Mouse (Mus musculus) midbrain, embryonic 14.5 days (tissue): ENCODE measurements around the gene Drap1. TPM values are rescaled to one million over a fixed set of nuclear protein-coding genes. Genes with fewer than 3 reads are reported as not detected.

Experiments used
- ATAC-seq: fragments of 200-750 bp; cut with Nextera tagmentation; 2 replicates; pipeline ENCODE4 v1.8.0; 2017; ENCODE audit warnings: moderate number of reproducible peaks, moderate library complexity; ENCODE audit not compliant: low FRiP score, low TSS enrichment
- DNase-seq: peaks from one replicate; pipeline ENCODE4 v3.0.0-alpha.2; 2015
- H3K27ac ChIP-seq: fragments of 300-500 bp; sonication (generic); replicated peaks from 2 replicates; pipeline ENCODE4 v1.5.1; 2014; ENCODE audit warnings: mild to moderate bottlenecking, low read depth, low read length, moderate library complexity
- H3K27me3 ChIP-seq: fragments of 300-500 bp; sonication (generic); 2 replicates; pipeline ENCODE4 v1.6.1; 2014; ENCODE audit warnings: low read length, control low read depth, mixed read lengths; ENCODE audit not compliant: control insufficient read depth, insufficient read depth
- H3K36me3 ChIP-seq: fragments of 300-500 bp; sonication (generic); 2 replicates; pipeline ENCODE4 v1.6.1; 2014; ENCODE audit warnings: low read length, control low read depth; ENCODE audit not compliant: control insufficient read depth, insufficient read depth
- H3K4me1 ChIP-seq: fragments of 300-500 bp; sonication (generic); 2 replicates; pipeline ENCODE4 v1.6.1; 2014; ENCODE audit warnings: mild to moderate bottlenecking, antibody characterized with exemption, low read length, control low read depth; ENCODE audit not compliant: control insufficient read depth, insufficient read depth
- H3K4me2 ChIP-seq: fragments of 300-500 bp; sonication (generic); 2 replicates; pipeline ENCODE4 v1.6.1; 2014; ENCODE audit warnings: mild to moderate bottlenecking, low read length, moderate library complexity
- H3K4me3 ChIP-seq: fragments of 300-500 bp; sonication (generic); replicated peaks from 2 replicates; pipeline ENCODE4 v1.5.1; 2014; ENCODE audit warnings: low read depth, low read length
- H3K9ac ChIP-seq: fragments of 300-500 bp; sonication (generic); replicated peaks from 2 replicates; pipeline ENCODE4 v1.6.1; 2014; ENCODE audit warnings: mild to moderate bottlenecking, low read length, moderate library complexity
- H3K9me3 ChIP-seq: fragments of 300-500 bp; sonication (generic); 2 replicates; pipeline ENCODE4 v1.6.1; 2016; ENCODE audit warnings: low read length, control low read depth, mixed read lengths; ENCODE audit not compliant: control insufficient read depth
- WGBS: fragments of 180-500 bp; shearing (Covaris S2); extraction: QIAGEN DNeasy Blood & Tissue Kit; methylation state at CpG from one replicate; pipeline ENCODE4 v1.1.7; 2014; 5-methylcytosine and 5-hydroxymethylcytosine counted together
- polyA plus RNA-seq: library from polyadenylated mRNA; unstranded; fragments of >200 nt; fragmentation: Nextera tagmentation; extraction: Ambion mirVana; gene quantifications from 2 replicates; pipeline ENCODE4 v1.2.1, GENCODE M21; 2014

Gene Drap1
- polyA plus RNA-seq, 1 experiment from 2014 or later = 225 TPM

DNA sequence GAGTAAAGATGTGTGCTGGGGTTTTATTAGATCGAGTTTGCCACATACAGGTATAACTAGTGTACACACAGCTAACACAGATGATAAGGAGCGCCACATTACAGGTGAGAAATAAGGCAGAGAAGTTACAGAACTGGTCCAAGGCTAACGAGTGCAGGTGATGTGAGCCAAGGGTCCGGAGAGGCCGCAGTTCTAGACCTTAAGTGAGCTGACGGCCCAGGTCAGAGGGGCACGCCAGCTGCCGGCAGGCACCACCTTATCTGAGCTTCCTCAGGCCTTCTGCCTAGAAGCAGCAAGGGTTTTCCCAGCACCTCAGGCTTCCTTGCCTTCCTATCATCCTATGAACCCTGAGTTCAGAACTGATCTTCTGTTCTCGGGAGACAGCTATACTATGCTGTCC, 5.1 kb downstream of the Drap1 start:
- no peak for DNase-seq
- H3K27me3 ChIP-seq = no peaks in the 10 kb centered on the region
- no peak overlapping the region for H3K9ac ChIP-seq
- H3K4me1 ChIP-seq = peaks cover 13% of the 10 kb centered on the region
- WGBS = 92% methylated on average over 9 of the region's 9 CpGs
- H3K4me2 ChIP-seq = no peak overlapping the region
- peaks cover 48% of the 10 kb centered on the region for H3K36me3 ChIP-seq
- no peak overlapping the region for H3K27ac ChIP-seq
- no peak overlapping the region for H3K4me3 ChIP-seq
- H3K9me3 ChIP-seq = no peaks in the 10 kb centered on the region
- ATAC-seq = no peak

DNA sequence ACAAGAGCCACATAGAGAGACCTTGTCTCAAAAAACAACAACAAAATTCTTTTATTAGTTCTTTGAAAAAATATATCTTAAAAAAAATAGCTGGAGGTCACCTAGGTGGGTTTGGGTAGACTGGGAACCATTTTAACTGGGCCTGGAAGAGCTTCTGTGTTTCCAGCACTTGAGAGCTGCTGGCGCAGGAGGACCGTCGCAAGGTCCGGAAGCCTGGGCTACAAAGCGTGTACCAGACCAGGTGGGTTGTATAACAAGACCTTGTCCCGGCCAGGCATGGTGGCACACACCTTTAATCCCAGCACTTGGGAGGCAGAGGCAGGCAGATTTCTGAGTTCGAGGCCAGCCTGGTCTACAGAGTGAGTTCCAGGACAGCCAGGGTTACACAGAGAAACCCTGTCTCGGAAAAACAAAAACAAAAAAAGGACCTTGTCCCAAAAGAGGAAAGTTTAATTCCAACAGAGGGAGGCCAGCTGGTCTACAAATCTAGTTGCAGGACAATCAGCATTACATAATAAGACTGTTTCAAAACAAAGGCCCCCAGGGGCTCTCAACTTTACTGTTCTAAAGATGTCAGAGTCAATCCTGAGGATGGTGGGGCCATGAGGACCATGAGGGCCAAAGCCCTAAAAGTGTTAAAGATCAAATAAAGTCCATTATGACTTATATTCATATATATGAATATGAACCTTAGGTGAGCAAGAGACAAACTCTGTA, 5.9 kb downstream of the Drap1 start:
- Histone ChIP-seq H3K27ac (no peak overlapping the region), H3K9me3 (no peaks in the 10 kb centered on the region), H3K4me3 (no peak overlapping the region), H3K27me3 (no peaks in the 10 kb centered on the region), H3K9ac (no peak overlapping the region), H3K36me3 (peaks cover 48% of the 10 kb centered on the region), H3K4me2 (no peak overlapping the region), H3K4me1 (peaks cover 12% of the 10 kb centered on the region)
- ATAC-seq (no peak), DNase-seq (no peak)
- 96% methylated on average over 8 of the region's 8 CpGs for WGBS

DNA sequence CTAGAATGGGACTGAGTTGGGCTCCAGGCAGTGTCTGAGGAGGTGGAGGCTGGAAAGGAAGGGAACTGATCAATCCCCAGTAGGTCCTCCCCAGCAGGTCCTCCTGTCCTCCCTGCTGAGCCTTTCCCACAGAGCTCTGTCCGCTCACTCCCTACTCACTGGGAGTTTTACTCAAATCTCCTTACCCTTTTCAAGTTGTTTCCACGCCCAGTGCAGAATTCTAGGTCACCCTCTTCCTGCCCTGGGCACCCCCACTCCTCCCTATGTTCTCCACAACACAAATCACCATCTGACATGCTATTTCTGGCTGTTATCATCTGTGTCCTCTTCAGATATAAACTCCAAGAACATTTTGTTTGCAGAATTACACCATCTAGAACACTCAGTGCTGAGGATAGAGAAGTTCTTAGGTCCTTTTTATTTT, 10.2 kb downstream of the Drap1 start:
- Histone ChIP-seq H3K27me3 (no peaks in the 10 kb centered on the region), H3K4me2 (no peak overlapping the region), H3K9me3 (no peaks in the 10 kb centered on the region), H3K9ac (no peak overlapping the region), H3K36me3 (peaks cover 12% of the 10 kb centered on the region; the same call in 1 of the 2 replicates), H3K4me1 (no peaks in the 10 kb centered on the region), H3K4me3 (no peak overlapping the region), H3K27ac (no peak overlapping the region)
- no peak for DNase-seq
- 59% methylated on average over 2 of the region's 2 CpGs for WGBS
- no peak for ATAC-seq

DNA sequence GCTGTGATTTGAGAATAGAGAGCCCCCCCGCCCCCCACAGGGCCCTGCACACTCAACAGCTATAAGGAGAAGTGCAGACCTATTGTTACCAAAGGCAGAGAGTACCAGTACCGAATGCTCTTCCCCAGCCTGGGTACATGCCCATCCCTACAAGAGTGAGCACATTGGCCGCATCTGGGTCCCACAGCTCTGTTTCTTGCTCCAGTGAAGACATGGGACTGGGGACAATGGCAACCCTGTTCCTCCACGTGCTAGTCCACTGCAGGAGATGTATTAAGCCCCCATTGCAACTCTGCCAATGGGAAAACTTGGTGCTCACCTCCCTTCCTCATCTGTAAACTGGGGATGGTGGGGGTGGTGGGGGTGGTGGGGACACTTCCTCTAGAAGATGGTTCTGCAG, 10.9 kb downstream of the Drap1 start:
- H3K4me3 ChIP-seq = no peak overlapping the region
- H3K27me3 ChIP-seq = no peaks in the 10 kb centered on the region
- ATAC-seq (no peak), DNase-seq (no peak)
- no peaks in the 10 kb centered on the region for H3K9me3 ChIP-seq
- no peak overlapping the region for H3K27ac ChIP-seq
- H3K9ac ChIP-seq = no peak overlapping the region
- WGBS = 64% methylated on average over 4 of the region's 4 CpGs
- no peaks in the 10 kb centered on the region for H3K4me1 ChIP-seq
- H3K36me3 ChIP-seq = peaks cover 7% of the 10 kb centered on the region; the same call in 1 of the 2 replicates
- no peak overlapping the region for H3K4me2 ChIP-seq

DNA sequence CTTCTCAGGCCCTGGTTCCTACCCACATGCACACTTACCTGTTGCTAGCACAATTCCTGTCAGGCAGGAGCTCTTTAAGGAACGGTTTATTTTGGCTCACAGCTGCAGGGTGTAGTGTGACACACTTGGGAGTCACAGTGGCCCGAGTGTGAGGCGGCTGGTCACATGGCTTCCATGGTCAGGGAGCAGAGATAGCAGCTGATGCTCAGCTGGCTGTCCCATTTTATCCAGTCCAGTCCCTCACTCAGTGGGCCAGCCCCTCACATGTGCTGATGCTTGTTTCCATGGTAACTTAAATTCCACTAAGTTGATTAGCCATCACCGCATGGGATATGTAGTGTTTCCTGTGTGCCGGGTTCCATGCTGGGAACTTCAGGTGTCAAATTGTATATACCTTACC, 12.8 kb downstream of the Drap1 start:
- no peak overlapping the region for H3K4me3 ChIP-seq
- H3K4me2 ChIP-seq = no peak overlapping the region
- H3K27ac ChIP-seq = no peak overlapping the region
- WGBS = 69% methylated on average over 5 of the region's 5 CpGs
- peaks cover 7% of the 10 kb centered on the region; the same call in 1 of the 2 replicates for H3K4me1 ChIP-seq
- no peaks in the 10 kb centered on the region for H3K27me3 ChIP-seq
- H3K9me3 ChIP-seq = no peaks in the 10 kb centered on the region
- H3K36me3 ChIP-seq = no peaks in the 10 kb centered on the region
- no peak overlapping the region for H3K9ac ChIP-seq
- ATAC-seq (no peak), DNase-seq (no peak)

DNA sequence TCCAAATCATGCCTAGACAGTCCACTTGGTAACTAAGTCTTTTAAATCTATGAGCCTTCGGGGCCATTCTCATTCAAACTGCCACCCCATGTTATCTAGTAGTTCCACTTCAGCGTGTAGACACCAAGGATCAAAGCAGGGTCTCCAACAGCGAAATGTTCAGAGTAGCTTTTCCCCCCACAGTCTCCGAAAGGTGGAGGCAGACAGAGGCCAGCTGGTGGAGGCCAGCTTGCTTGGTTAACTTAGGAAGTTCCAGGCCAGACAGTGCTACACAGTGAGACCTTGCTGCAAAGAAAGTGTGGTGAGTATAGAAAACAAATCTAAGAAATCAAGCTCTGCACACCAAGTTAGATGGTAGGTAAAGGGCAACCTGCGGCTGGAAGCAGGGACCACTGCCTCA, 14.1 kb downstream of the Drap1 start:
- no peak overlapping the region for H3K4me2 ChIP-seq
- no peaks in the 10 kb centered on the region for H3K9me3 ChIP-seq
- H3K4me1 ChIP-seq = peaks cover 11% of the 10 kb centered on the region; the same call in 1 of the 2 replicates
- no peaks in the 10 kb centered on the region for H3K27me3 ChIP-seq
- 87% methylated on average over 5 of the region's 5 CpGs for WGBS
- H3K27ac ChIP-seq = no peak overlapping the region
- ATAC-seq (no peak), DNase-seq (no peak)
- H3K4me3 ChIP-seq = no peak overlapping the region
- H3K36me3 ChIP-seq = no peaks in the 10 kb centered on the region
- H3K9ac ChIP-seq = no peak overlapping the region

DNA sequence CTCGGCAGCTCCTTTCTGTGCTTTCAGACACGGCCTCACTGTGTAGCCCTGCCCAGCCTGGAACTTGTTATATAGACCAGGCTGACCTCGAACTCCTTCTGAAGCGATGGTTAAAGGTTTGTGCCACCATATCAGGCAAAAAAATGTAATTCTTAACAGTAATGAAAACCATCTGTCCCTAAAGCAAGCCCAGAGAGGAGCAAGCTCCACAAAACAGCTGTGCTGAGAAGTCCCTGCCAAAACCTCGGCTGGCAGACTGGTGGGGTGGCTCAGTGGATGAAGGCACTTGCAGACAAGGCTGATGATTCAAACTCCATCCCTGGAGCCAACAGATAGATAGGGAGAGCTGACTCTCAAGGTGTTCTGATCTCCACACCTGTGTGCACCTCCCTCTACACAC, 15.7 kb downstream of the Drap1 start:
- peaks cover 12% of the 10 kb centered on the region; the same call in 1 of the 2 replicates for H3K4me1 ChIP-seq
- no peak overlapping the region for H3K4me3 ChIP-seq
- no peaks in the 10 kb centered on the region for H3K27me3 ChIP-seq
- no peak overlapping the region for H3K9ac ChIP-seq
- no peak overlapping the region for H3K4me2 ChIP-seq
- 91% methylated on average over 5 of the region's 5 CpGs for WGBS
- DNase-seq (no peak), ATAC-seq (no peak)
- H3K36me3 ChIP-seq = no peaks in the 10 kb centered on the region
- H3K27ac ChIP-seq = no peak overlapping the region
- H3K9me3 ChIP-seq = no peaks in the 10 kb centered on the region

DNA sequence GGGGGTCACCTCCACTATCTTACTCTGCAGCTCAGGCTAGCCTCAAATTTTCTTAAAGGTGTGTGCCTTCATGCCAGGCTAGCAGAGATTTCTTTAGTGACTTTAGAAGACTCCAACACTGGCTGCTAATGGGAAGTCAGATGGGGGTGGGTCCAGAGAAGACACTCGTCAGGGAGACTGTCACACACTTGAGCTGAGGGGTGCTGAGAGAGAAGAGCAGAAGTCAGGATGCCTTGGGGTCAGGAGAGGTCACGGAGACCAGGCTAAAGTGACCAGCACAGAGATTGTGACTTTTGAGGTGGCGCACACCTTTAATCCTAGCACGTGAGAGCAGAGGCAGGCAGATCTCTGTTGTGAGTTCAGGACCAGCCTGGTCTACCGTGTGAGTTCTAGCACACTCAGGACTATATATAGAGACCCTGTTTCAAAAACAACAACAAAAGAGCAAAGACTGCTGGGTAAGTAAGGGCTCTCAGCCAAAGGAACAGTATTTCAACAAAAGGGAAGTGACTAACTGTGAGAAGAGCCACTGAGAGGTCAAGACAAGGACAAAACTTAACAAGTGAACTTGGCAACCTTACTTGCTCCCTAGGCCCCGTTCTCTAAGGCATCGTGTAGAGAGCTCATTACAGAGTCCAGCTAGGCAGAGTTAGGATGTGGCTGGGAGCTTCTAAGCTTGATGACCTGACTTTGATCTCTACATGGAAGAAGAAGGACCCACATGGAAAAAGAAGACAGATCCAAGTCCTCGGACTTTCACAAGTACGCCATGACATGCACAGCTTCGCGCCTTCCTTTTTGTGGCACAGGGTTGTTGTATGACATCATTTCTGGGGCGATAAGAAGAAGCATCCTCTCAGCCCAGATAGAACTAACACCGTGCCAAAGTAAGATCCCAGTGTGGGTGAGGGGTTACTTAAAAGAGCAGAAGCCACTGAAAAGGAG, 16.4 kb downstream of the Drap1 start:
- no peaks in the 10 kb centered on the region for H3K9me3 ChIP-seq
- H3K4me3 ChIP-seq = 0 out of 2 replicates have a peak overlapping the region, but pooled peaks have one; percentile 60
- DNase-seq (no peak), ATAC-seq (no peak)
- WGBS = 91% methylated on average over 13 of the region's 13 CpGs
- H3K4me2 ChIP-seq = 0 out of 2 replicates have a peak overlapping the region, but pooled peaks have one; percentile 83
- 0 out of 2 replicates have a peak overlapping the region, but pooled peaks have one; percentile 16 for H3K9ac ChIP-seq
- H3K27ac ChIP-seq = no peak overlapping the region
- no peaks in the 10 kb centered on the region for H3K27me3 ChIP-seq
- no peaks in the 10 kb centered on the region for H3K36me3 ChIP-seq
- H3K4me1 ChIP-seq = peaks cover 12% of the 10 kb centered on the region; the same call in 1 of the 2 replicates
